ENCODE assay signal across 15 mouse cellular contexts in the genomic region with DNA sequence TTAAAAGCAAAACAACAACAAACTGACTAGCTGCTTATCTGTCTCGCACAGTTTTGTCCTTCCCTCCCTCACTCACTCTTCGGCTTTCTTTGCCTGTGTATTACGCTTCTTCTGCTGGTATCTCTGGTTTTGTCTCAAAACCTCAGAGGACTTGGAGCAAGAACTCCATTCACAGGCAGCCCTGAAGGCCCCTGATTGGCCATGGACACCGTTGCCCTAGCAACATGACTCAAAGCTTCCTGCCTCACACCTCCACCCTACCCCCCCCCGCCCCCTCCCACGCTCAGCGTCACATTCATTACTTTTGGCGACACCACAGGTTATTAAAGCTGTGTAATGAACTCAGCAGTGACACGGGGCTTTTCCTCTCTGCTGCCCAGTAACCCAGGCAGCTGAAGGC.
DNase-seq lines count a peak whose midpoint lies in the region; ATAC-seq lines count a peak whose summit lies in the region.
"Had no signal": no experiment of that assay in that cellular context is flagged by ENCODE, and none has a peak within 500 bp of the region (broad histone marks: within the 10 kb centered on the region; RNA-seq: fewer than 3 reads in every experiment).

No protein-coding gene starts in this region.

- no peak overlapping the region for H3K4me3 ChIP-seq in hindbrain, embryonic 15.5 days
- no peak overlapping the region for H3K4me3 ChIP-seq in hindbrain, embryonic 13.5 days
- H3K4me3 ChIP-seq in intestine, embryonic 15.5 days (replicated peaks) = no peak overlapping the region
- H3K4me3 ChIP-seq: erythroblast, embryonic 14.5 days; heart, embryonic 13.5 days; neural tube, embryonic 12.5 days had no signal

- H3K9me3 ChIP-seq in hindbrain, embryonic 15.5 days = no peaks in the 10 kb centered on the region
- no peaks in the 10 kb centered on the region for H3K9me3 ChIP-seq in hindbrain, embryonic 13.5 days
- no peaks in the 10 kb centered on the region for H3K9me3 ChIP-seq in intestine, embryonic 15.5 days
- H3K9me3 ChIP-seq: neural tube, embryonic 12.5 days had no signal

- H3K27me3 ChIP-seq in hindbrain, embryonic 15.5 days = no peaks in the 10 kb centered on the region
- H3K27me3 ChIP-seq in hindbrain, embryonic 13.5 days = no peaks in the 10 kb centered on the region
- H3K27me3 ChIP-seq in intestine, embryonic 15.5 days (replicated peaks) = no peaks in the 10 kb centered on the region
- H3K27me3 ChIP-seq: heart, embryonic 13.5 days; neural tube, embryonic 12.5 days had no signal

- ATAC-seq in hindbrain, embryonic 15.5 days (ENCODE audit: low FRiP score, low read depth) = 0 out of 2 replicates have a peak, but pooled peaks have one; percentile 48
- ATAC-seq in hindbrain, embryonic 13.5 days (ENCODE audit: low FRiP score) = no peak
- peak; percentile 36; the same call in 1 of the 2 replicates for ATAC-seq in megakaryocyte progenitor cell, adult 5-6 weeks (replicated peaks; ENCODE audit: poor library complexity)
- no peak for ATAC-seq in intestine, embryonic 15.5 days

- no peak overlapping the region for H3K4me2 ChIP-seq in hindbrain, embryonic 15.5 days
- H3K4me2 ChIP-seq in hindbrain, embryonic 13.5 days = no peak overlapping the region
- no peak overlapping the region for H3K4me2 ChIP-seq in intestine, embryonic 15.5 days (replicated peaks)
- H3K4me2 ChIP-seq: heart, embryonic 13.5 days; hindbrain, embryonic 14.5 days; neural tube, embryonic 12.5 days had no signal

- H3K9ac ChIP-seq in hindbrain, embryonic 15.5 days = no peak overlapping the region
- no peak overlapping the region for H3K9ac ChIP-seq in hindbrain, embryonic 13.5 days
- H3K9ac ChIP-seq in intestine, embryonic 15.5 days = no peak overlapping the region
- H3K9ac ChIP-seq: heart, embryonic 13.5 days; hindbrain, embryonic 14.5 days; neural tube, embryonic 12.5 days had no signal

- H3K36me3 ChIP-seq in hindbrain, embryonic 15.5 days = no peaks in the 10 kb centered on the region
- H3K36me3 ChIP-seq in hindbrain, embryonic 13.5 days = no peaks in the 10 kb centered on the region
- H3K36me3 ChIP-seq in intestine, embryonic 15.5 days = no peaks in the 10 kb centered on the region
- H3K36me3 ChIP-seq: heart, embryonic 13.5 days; neural tube, embryonic 12.5 days had no signal

- H3K4me1 ChIP-seq in hindbrain, embryonic 15.5 days (replicated peaks) = peaks cover 11% of the 10 kb centered on the region
- peaks cover 28% of the 10 kb centered on the region for H3K4me1 ChIP-seq in hindbrain, embryonic 13.5 days (replicated peaks)
- H3K4me1 ChIP-seq in intestine, embryonic 15.5 days (replicated peaks) = 0 out of 2 replicates have a peak, but pooled peaks cover 2% of the 10 kb centered on the region
- H3K4me1 ChIP-seq: neural tube, embryonic 12.5 days had no signal

- peak; percentile 65 for DNase-seq in thymus, postnatal 0 days (ENCODE audit: low spot score)
- DNase-seq in thymus, postnatal 25 days = no peak
- no peak for DNase-seq in Muller cell, postnatal 12 days (ENCODE audit: inconsistent ontology term)
- no peak for DNase-seq in gastrocnemius, postnatal 10 days
- DNase-seq: adrenal gland, postnatal 25 days; cerebellum, adult 11-12 months; kidney, postnatal 25 days had no signal

- 46% methylated on average over 9 of the region's 9 CpGs for WGBS in hindbrain, embryonic 15.5 days
- 54% methylated on average over 9 of the region's 9 CpGs for WGBS in hindbrain, embryonic 13.5 days
- 70% methylated on average over 9 of the region's 9 CpGs for WGBS in intestine, embryonic 15.5 days

- no peak overlapping the region for H3K27ac ChIP-seq in hindbrain, embryonic 15.5 days (replicated peaks)
- no peak overlapping the region for H3K27ac ChIP-seq in hindbrain, embryonic 13.5 days
- no peak overlapping the region for H3K27ac ChIP-seq in intestine, embryonic 15.5 days
- H3K27ac ChIP-seq: heart, embryonic 13.5 days; hindbrain, embryonic 14.5 days; neural tube, embryonic 12.5 days had no signal

Comparison
In these comparisons a context has a peak if more than half of its experiments do, and no peak if none do; other contexts are left out.
1. ATAC-seq: peak in hindbrain, embryonic 15.5 days (single experiment) and megakaryocyte progenitor cell, adult 5-6 weeks (single experiment); none in hindbrain, embryonic 13.5 days (single experiment) and intestine, embryonic 15.5 days (single experiment).